Mouse (Mus musculus): ENCODE measurements around the gene Cttn.

Gene Cttn

DNA sequence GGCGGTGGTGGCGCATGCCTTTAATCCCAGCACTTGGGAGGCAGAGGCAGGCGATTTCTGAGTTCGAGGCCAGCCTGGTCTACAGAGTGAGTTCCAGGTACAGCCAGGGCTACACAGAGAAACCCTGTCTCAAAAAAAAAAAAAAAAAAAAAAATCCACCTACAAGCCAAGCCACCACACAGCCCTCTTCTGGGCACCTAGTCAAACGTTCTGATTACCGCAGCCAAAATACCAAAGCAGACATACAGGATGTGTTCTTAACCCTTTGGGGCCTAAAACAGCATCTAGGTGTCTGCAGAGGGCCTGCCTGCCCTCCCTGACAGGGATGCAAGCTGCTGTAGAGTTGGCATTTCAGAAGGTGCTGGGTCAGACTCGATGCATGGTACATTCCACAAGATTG is 8.2 kb downstream of the Cttn start:
- CTCF ChIA-PET = no interaction called here
- POLR2A ChIA-PET = interaction anchor here in 3 of 4 experiments (0.6 to 2.0 kb wide), 5 partner anchors 8 to 404 kb away, joined by 3 to 8 read pairs (median 4); partner anchors contain the start of gene Cttn (in 1 of the 3)

DNA sequence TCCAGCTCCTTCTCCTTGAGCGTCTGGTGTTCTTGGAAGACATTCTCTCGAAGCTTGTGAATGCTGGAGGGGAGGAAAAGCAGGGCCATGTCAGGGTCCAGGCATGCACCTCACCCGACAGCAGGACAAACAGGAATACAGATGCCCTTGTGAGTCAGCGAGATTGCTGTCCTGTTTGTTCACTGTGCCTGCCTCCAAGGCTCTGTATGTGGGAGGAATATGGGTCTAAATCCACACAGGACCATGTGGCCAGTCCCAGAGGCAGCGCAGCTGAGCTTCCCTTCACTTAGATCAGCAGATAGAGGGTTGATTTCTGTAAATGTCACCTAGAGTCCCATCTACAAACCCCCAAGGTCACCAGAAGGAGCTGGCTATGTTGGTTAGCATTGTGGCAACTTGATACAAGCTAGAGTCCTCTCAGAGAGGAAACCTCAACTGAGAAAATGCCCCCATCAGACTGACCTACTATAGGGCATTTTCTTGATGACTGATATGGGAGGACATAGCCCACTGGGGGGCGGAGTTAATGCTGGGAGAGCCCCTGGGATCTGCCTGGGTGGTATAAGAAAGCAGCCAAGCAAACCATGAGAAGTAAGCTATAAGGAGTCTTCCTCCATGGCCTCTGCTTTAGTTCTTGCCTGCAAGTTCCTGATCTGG is 9.4 kb downstream of the Cttn start:
- ChIA-PET CTCF (no interaction called here), POLR2A (interaction anchor here in 2 of 4 experiments (0.6 to 2.4 kb wide), 11 partner anchors 8 to 581 kb away, joined by 3 to 8 read pairs (median 4); partner anchors contain the start of gene Cttn (in 2 of the 2))

DNA sequence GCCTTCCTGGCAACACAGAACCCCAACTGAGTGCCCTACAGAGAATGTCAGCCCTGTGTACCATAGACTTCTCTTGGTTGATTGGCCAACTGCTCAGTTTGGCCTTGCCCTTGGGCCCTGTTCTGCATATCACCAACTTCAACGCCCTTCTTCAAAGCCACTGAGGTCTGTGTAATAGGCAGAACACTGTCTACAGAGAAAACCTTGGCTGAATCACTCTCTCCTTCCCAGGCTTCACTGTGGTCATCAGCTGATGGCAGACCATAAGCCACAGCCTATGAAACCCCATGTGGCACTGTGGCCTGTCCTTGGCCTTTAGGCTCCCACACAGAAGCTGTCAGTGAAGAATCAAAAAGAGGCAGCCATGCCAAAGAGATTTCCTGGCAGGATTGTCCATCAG is 11.9 kb downstream of the Cttn start:
- POLR2A ChIA-PET = interaction anchor here in 2 of 4 experiments (0.7 to 2.6 kb wide), 5 partner anchors 11 to 103 kb away, joined by 3 to 8 read pairs (median 3); partner anchors contain the start of gene Cttn (in 1 of the 2)
- CTCF ChIA-PET = interaction anchor here in 1 of 4 experiments (0.6 kb wide), 1 partner anchor 37 kb away, joined by 3 read pairs; no protein-coding TSS in a partner anchor

DNA sequence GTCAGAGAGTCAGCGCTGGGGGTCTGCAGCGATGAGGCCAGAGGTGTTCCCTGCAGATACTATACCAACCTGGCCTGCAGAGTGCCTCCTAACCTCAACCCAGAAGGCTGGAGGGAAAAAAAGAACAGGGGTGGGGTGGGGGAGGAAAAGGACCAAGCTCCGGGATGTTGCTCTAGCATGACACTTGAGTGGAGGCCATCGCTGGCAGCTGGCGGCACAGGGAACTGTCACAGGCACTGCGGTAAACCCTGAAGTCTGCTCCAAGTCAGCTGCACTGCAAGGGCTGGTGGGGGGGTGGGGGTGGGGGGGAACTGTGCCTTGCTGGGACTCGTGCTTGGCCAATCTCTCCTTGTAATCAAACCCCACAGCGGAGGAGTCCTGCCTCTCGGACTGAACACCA is 20.1 kb downstream of the Cttn start:
- CTCF ChIA-PET = interaction anchor here in 1 of 4 experiments (0.9 kb wide), 1 partner anchor 550 kb away, joined by 5 read pairs; no protein-coding TSS in a partner anchor
- POLR2A ChIA-PET = interaction anchor here in 2 of 4 experiments (0.6 to 1.3 kb wide), 3 partner anchors 9 to 67 kb away, joined by 3 to 4 read pairs (median 3); no protein-coding TSS in a partner anchor

DNA sequence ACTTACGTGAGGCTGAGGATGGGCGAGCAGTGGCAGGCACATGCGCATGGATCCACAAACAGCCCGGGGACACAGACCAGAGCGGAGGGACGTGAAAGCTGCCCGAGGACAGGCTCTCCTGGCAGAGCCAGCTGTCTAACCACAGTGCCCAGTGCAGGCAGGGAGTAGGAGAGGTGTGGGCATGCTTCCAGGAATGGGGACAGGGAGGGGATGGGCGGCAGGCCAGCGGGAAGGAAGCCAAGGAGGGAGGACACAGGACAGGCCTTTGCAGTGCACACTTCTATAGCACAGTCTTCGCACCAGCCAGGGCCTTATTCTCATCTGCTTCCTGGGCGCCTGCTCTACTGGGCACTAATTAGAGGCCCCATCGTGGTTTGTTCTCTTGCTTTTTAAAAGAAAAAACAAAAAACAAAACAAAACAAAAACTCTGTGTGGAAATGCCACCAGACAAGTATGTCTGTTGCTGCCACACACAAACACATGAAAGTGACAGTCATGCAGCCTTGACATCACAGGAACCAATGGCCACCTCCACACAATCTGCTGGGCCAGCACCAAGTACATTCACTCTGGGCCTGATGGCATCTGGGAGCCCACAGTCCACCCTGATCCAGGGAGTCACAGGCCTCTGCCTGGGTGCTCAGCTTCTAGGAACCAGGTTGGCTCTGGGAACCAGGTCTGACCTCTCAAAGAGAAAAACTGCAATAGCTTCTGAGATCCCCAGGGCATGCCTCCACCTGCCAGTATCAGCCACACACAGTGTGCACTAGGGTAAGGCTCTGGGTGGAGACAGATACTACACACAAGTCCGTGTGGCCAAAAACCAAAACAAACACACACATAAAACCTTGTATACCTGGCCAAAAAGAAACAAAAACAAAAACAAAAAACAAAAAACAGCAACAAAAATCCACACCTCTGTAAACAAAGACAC is 20.9 kb downstream of the Cttn start:
- ChIA-PET POLR2A (interaction anchor here in 1 of 4 experiments (0.6 to 1.3 kb wide), 2 partner anchors 8 to 68 kb away, joined by 3 to 4 read pairs; no protein-coding TSS in a partner anchor), CTCF (interaction anchor here in 1 of 4 experiments (0.6 kb wide), 1 partner anchor 43 kb away, joined by 3 read pairs; no protein-coding TSS in a partner anchor)

DNA sequence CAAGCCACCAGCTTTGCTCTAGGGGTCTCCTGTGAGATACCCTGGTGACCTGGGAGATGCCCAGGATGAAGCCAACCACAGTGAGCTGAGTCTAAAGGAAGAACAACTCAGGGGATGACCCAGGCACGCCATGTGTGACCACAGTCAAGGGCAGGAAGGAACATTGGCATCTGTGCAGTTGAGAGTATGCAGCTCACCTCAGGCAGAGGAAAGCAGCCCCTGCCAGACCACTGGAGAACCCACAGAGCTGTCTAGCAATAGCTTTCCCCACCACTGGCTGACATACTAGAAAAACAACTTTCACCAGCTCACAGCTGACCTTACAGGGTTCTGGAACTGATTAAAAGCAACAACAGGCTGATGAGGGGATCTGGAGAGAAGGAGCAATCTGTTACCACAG is 22.6 kb downstream of the Cttn start:
- POLR2A ChIA-PET = interaction anchor here in 2 of 4 experiments (0.9 to 1.4 kb wide), 3 partner anchors 9 to 23 kb away, joined by 3 to 4 read pairs (median 3); partner anchors contain the start of gene Cttn (in 1 of the 2)

DNA sequence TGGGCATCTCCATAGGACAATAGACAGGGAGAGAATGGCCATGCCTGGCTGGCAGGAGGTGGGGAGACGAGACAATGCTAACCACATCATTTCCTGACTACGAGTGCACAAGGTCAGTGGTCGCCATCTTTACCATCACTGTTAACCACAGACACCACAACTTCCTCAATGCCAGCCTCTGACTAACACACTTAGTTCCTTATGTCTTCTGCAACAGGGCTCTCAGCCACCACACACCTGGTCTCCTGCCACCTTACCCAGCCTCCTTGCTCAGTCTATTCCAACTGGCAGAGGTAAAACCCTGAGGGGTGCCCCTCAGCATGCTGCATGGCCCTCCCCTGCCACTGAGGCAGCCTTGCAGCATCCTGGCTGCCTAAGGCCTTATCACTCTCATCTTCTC is 23.7 kb downstream of the Cttn start:
- ChIA-PET CTCF (no interaction called here), POLR2A (interaction anchor here in 2 of 4 experiments (0.9 to 1.1 kb wide), 2 partner anchors 11 to 26 kb away, joined by 3 read pairs; no protein-coding TSS in a partner anchor)

More for the DNA sequence above, 22.6 kb downstream of the Cttn start:
- CTCF ChIA-PET = no interaction called here

DNA sequence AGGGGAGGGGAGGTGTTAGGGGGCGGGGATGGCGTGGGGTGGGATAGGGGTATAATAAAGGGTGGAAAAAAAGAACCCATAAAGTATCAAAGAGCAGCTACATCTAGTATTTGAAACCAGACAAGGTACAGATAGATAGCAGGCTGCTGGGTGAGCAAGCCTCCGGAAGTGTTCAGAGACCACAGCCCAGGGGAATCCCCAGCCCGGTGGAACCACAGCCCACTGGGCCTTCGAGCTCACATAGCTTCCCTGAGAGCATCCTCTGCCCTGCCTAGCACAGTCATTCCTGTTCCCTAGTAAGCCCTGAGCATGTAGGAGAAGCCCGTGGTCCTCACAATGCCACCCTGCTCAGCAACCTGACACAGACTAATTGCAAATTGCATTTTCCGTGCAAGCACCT is 26.0 kb downstream of the Cttn start:
- POLR2A ChIA-PET = interaction anchor here in 1 of 4 experiments (0.6 kb wide), 1 partner anchor 20 kb away, joined by 3 read pairs; no protein-coding TSS in a partner anchor
- CTCF ChIA-PET = no interaction called here

DNA sequence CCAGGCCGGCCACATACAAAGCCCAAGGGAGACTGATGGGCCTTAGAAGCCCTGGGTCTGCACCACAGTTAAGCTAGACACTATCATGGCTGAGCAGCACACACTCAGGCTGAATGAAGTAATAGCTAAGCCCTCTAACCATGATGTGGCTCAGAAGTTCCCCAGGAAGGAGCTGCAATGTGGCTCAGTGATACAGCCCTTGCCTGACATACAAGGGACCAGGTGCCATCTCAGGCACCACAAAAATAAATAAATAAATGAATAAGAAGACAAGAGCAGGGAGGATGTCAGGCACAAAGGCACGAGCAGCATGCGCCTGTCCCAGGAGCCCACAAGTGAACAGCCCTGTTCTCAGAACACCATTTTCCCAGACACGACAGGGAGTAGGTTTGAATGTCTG is 28.8 kb downstream of the Cttn start:
- ChIA-PET POLR2A (interaction anchor here in 2 of 4 experiments (0.6 to 2.3 kb wide), 6 partner anchors 9 to 1379 kb away, joined by 3 to 6 read pairs (median 4); partner anchors contain the start of gene Cttn (in 1 of the 2)), CTCF (interaction anchor here in 2 of 4 experiments (0.7 to 1.1 kb wide), 3 partner anchors 14 to 386 kb away, joined by 3 read pairs; no protein-coding TSS in a partner anchor)

DNA sequence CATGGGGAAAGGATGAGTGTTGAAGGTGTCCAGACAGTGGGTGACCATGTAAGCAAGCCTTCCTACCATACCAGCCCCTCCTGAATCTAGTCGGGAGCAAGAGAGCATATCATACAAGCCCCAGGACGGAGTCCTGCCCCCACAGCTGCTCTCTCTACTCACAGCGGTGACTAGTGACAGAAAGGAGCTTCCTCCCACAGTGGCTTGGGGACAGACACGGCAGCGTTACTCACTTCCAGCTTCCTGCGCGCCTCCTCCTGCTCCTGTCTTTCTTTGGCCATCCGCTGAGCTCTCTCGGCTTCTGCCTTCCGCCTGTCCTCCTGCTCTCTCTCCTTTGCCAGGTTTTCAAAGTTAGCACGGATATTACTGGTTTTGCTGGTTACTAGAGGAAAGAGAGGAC is 29.3 kb downstream of the Cttn start:
- CTCF ChIA-PET = interaction anchor here in 1 of 4 experiments (1.1 kb wide), 2 partner anchors 369 to 386 kb away, joined by 3 read pairs; no protein-coding TSS in a partner anchor
- POLR2A ChIA-PET = interaction anchor here in 2 of 4 experiments (1.2 to 2.3 kb wide), 4 partner anchors 9 to 29 kb away, joined by 3 to 6 read pairs (median 4); partner anchors contain the start of gene Cttn (in 1 of the 2)

DNA sequence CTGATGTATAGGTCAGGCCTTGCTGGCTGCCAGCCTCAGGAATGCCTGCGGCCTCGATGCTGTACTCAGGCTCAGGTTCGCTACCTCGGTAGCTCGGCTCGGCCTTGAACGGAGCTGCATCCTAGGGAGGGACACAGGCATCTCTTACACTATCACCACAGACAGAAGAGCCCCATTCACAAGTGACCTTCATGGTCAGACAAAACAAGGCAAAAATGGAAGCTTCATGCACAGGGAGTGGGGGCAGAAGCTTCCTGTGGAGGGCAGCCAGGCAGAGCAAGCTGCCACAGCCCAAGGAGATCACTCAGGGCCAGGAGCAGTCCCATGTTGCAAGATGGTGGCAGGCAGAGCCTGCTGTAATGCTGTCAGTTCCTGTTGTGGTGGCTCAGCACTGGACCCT is 32.0 kb downstream of the Cttn start:
- POLR2A ChIA-PET = no interaction called here
- CTCF ChIA-PET = interaction anchor here in 1 of 4 experiments (1.4 kb wide), 1 partner anchor 11 kb away, joined by 3 read pairs; no protein-coding TSS in a partner anchor

DNA sequence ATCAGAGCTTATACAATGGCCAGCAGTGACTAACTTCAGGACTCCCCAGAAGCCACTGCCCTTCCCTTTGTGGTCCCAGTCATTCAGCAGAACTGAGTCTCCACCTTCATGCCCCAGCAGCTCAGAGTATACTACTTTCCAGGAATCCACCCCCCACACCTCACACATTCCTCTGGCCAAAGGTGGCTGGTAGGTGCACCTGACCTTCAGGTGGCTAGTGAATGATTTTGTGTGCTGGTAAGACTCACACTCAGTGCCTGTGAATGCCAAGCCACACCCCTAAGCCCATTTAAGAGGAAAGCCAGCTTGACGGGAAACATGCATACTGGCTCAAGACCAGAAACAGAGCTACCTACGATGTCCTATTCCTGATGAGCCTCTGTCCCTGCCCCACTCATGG is 37.9 kb downstream of the Cttn start:
- CTCF ChIA-PET = interaction anchor here in 2 of 4 experiments (0.6 to 1.7 kb wide), 3 partner anchors 26 to 358 kb away, joined by 3 to 4 read pairs (median 3); no protein-coding TSS in a partner anchor
- POLR2A ChIA-PET = interaction anchor here in 1 of 4 experiments (0.6 to 1.2 kb wide), 3 partner anchors 9 to 41 kb away, joined by 3 to 6 read pairs (median 3); no protein-coding TSS in a partner anchor

DNA sequence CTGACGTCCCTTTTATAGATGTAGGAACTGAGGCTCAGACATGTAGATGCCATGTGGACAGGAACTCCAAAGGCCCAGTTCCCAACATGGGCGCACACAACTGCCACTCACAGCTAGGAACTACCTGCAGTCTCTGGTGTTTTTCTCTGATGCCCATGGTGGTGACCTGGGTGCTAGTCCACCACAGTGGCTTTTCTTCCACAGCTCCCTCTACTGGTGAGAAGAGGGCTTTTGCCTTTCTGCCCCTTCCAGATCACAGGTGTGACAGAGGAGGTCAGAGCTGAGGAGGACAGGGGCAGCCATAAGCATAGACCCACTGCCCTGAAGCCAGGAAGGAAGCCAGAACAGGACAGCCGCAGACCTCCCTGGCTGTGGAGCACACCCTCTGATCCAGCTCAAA is 43.3 kb downstream of the Cttn start:
- ChIA-PET POLR2A (interaction anchor here in 3 of 4 experiments (0.6 to 1.2 kb wide), 5 partner anchors 9 to 599 kb away, joined by 3 to 5 read pairs (median 4); partner anchors contain the start of gene Cttn (in 1 of the 3)), CTCF (interaction anchor here in 3 of 4 experiments (0.5 to 2.6 kb wide), 30 partner anchors 9 to 642 kb away, joined by 3 to 10 read pairs (median 4); no protein-coding TSS in a partner anchor)

DNA sequence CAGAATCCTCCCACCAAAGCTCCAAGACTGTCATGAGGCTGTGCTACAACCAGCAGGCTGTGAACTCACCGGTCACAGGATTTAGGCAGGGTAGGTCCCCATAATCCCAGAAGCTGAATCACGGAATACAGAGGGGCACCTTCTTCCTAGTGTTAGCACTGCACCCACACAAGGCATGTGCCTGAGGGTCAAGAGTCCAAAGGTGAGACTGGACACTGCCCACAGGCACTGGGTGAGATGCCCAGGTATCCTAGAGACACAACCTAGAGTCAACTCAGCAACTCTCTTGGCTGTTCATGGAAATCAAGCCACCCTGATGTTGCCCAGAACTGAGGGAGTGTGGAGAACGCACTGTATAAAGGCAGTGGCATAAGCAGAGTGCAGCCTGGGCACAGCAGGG is 44.2 kb downstream of the Cttn start:
- POLR2A ChIA-PET = no interaction called here
- CTCF ChIA-PET = interaction anchor here (0.5 to 2.6 kb wide), 12 partner anchors 14 to 389 kb away, joined by 3 to 7 read pairs (median 4); no protein-coding TSS in a partner anchor

DNA sequence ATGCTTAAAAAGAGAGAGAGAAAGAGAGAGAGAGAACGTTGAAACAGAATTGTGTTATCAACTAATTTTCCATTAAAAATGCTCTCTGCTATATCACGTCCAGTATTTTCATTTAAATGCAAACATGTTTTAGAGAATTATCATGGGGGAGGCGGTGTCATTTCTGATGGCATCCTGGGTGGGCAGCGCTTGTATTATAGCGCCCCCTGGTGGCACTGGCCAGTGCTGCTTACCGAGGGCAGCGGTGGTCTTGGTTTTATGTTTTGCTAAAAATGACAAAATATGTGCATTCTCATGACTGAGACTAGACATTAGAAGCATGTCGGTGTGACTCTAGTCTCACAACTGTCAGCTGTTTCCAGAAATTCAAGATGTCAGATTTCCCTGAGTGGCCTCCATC is 44.9 kb downstream of the Cttn start:
- CTCF ChIA-PET = interaction anchor here in 2 of 4 experiments (1.1 to 2.6 kb wide), 6 partner anchors 10 to 354 kb away, joined by 3 to 9 read pairs (median 6); no protein-coding TSS in a partner anchor

DNA sequence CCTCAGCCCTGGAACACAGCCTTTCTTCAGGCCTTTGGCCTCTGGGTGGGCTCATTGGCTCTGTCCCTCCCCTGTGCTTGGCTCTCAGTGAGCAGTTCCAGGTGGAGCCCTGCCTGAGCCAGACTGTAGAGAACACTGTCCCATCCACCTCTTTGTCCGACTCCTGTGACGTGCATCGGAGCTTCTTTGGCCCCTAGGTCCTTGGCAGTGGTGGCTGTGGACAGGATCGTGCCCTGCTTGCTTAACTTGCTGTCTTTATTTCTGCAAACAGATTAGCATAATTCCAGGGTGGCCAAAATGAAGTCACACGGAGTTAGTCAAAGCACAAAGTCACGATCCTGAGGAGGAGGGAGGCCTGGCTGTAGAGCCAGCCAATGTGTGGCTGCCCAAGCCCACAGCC is 49.3 kb downstream of the Cttn start:
- CTCF ChIA-PET = interaction anchor here in 1 of 4 experiments (0.6 kb wide), 1 partner anchor 38 kb away, joined by 3 read pairs; no protein-coding TSS in a partner anchor

More for the DNA sequence above, 44.9 kb downstream of the Cttn start:
- POLR2A ChIA-PET = no interaction called here

DNA sequence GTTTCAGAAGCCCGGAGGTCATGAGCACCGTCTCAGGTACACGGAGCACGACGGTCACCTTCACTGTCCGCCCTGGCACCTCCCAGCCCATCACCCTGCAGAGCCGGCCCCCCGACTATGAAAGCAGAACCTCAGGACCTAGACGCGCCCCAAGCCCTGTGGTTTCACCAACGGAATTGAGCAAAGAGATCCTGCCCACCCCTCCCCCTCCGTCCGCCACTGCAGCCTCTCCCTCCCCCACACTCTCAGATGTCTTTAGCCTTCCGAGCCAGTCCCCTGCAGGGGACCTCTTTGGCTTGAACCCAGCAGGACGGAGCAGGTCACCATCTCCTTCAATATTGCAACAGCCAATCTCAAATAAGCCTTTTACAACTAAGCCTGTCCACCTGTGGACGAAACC is 50.3 kb downstream of the Cttn start:
- ChIA-PET CTCF (no interaction called here), POLR2A (no interaction called here)

More for the DNA sequence above, 49.3 kb downstream of the Cttn start:
- POLR2A ChIA-PET = no interaction called here
